Mouse (Mus musculus) cortical plate, adult 2 months (tissue): Measurements from ENCODE around the gene Traf4.

ENCODE experiments used
- CTCF ChIP-seq: fragments of 200-500 bp; IDR thresholded peaks from 2 replicates; pipeline ENCODE4 v1.5.1; 2011; ENCODE audit warnings: mild to moderate bottlenecking, control low read depth, low read length; ENCODE audit not compliant: insufficient read depth; ENCODE audit errors: extremely low read depth
- POLR2A ChIP-seq: fragments of 200-500 bp; IDR thresholded peaks from 2 replicates; pipeline ENCODE4 v1.6.1; 2011; ENCODE audit warnings: mild to moderate bottlenecking, low read length, control low read depth; ENCODE audit not compliant: insufficient read depth; ENCODE audit errors: extremely low read depth

DNA sequence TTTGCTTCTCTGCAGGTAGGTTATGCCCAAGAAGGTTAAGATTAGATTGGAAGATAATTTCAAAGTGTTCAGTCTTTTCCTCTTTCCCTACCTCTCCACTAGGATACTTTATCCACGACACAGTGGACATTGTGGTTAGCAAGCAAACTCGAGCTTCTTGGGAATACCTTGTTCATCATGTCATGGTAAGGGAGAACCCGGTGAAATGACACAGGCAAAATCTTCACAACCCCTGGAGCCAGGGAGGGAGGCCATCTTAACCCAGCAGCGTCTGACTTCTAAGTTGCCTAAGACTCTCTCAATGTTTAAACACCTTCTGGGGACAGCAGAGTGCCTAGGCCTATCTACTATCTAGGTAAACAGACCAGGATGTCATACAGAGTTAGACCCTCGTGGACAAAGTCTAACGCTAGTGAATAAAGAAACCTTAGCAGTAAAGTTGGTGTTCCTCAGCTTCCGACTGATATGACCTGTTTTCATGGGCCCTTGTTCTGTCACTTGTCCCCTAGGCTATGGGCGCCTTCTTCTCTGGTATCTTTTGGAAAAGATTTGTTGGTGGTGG is 14.1 kb upstream of the Traf4 start:
- TF ChIP-seq CTCF (no peak), POLR2A (no peak)
